Mouse (Mus musculus): Measurements from ENCODE around the gene Hist4h4. TPM values are rescaled to one million over a fixed set of nuclear protein-coding genes. Genes with fewer than 3 reads are reported as not detected.

Hist4h4 gene
- polyA plus RNA-seq, 1 experiment from 2014 or later = 1.2 TPM

GRCm38 (mm10) chr6:136815381-136815780, 11.2 kb upstream of the Hist4h4 start:
- Histone ChIP-seq H3K9me3 (replicated peaks) (no peaks in the 10 kb centered on the region), H3K4me1 (replicated peaks) (peaks cover 8% of the 10 kb centered on the region), H3K36me3 (replicated peaks) (peaks cover 95% of the 10 kb centered on the region), H3K4me2 (no peak overlapping the region), H3K27ac (replicated peaks) (no peak overlapping the region), H3K27me3 (no peaks in the 10 kb centered on the region), H3K9ac (no peak overlapping the region), H3K4me3 (replicated peaks) (no peak overlapping the region)
- 81% methylated on average over 7 of the region's 7 CpGs for WGBS (ENCODE audit: insufficient replicate concordance)
- no peak for ATAC-seq (ENCODE audit: insufficient read depth)

- H3K36me3 ChIP-seq (replicated peaks) = peaks cover 76% of the 10 kb centered on the region
- H3K27ac ChIP-seq (replicated peaks) = no peak overlapping the region
- no peak overlapping the region for H3K4me3 ChIP-seq (replicated peaks)
- WGBS (ENCODE audit: insufficient replicate concordance) = 45% methylated on average over 4 of the region's 4 CpGs
- ATAC-seq (ENCODE audit: insufficient read depth) = no peak
- H3K27me3 ChIP-seq = no peaks in the 10 kb centered on the region
- no peak overlapping the region for H3K9ac ChIP-seq
- H3K4me1 ChIP-seq (replicated peaks) = peaks cover 20% of the 10 kb centered on the region
- no peaks in the 10 kb centered on the region for H3K9me3 ChIP-seq (replicated peaks)
- no peak overlapping the region for H3K4me2 ChIP-seq
Measured at GRCm38 (mm10) chr6:136813117-136813516, 8.9 kb upstream of the Hist4h4 start.

- no peak overlapping the region for H3K4me2 ChIP-seq
- no peak for ATAC-seq (ENCODE audit: insufficient read depth)
- no peaks in the 10 kb centered on the region for H3K27me3 ChIP-seq
- peaks cover 57% of the 10 kb centered on the region for H3K36me3 ChIP-seq (replicated peaks)
- no peak overlapping the region for H3K9ac ChIP-seq
- no peak overlapping the region for H3K4me3 ChIP-seq (replicated peaks)
- H3K9me3 ChIP-seq (replicated peaks) = no peaks in the 10 kb centered on the region
- H3K4me1 ChIP-seq (replicated peaks) = peaks cover 36% of the 10 kb centered on the region
- H3K27ac ChIP-seq (replicated peaks) = no peak overlapping the region
- WGBS (ENCODE audit: insufficient replicate concordance) = 80% methylated on average over 10 of the region's 10 CpGs
Measured at GRCm38 (mm10) chr6:136811196-136811595, 7.0 kb upstream of the Hist4h4 start.

GRCm38 (mm10) chr6:136809673-136810072, 5.5 kb upstream of the Hist4h4 start:
- Histone ChIP-seq H3K4me3 (replicated peaks) (peak overlapping the region; percentile 94), H3K9ac (peak overlapping the region; percentile 88), H3K36me3 (replicated peaks) (peaks cover 43% of the 10 kb centered on the region), H3K4me1 (replicated peaks) (peaks cover 50% of the 10 kb centered on the region), H3K4me2 (peak overlapping the region; percentile 85), H3K27me3 (no peaks in the 10 kb centered on the region), H3K9me3 (replicated peaks) (no peaks in the 10 kb centered on the region), H3K27ac (replicated peaks) (peak overlapping the region; percentile 91)
- WGBS (ENCODE audit: insufficient replicate concordance) = 39% methylated on average over 13 of the region's 13 CpGs
- ATAC-seq (ENCODE audit: insufficient read depth) = no peak

- peaks cover 37% of the 10 kb centered on the region for H3K36me3 ChIP-seq (replicated peaks)
- H3K4me2 ChIP-seq = peak overlapping the region; percentile 85
- peak overlapping the region; percentile 88 for H3K9ac ChIP-seq
- no peak for ATAC-seq (ENCODE audit: insufficient read depth)
- H3K9me3 ChIP-seq (replicated peaks) = no peaks in the 10 kb centered on the region
- peaks cover 51% of the 10 kb centered on the region for H3K4me1 ChIP-seq (replicated peaks)
- no peaks in the 10 kb centered on the region for H3K27me3 ChIP-seq
- H3K27ac ChIP-seq (replicated peaks) = peak overlapping the region; percentile 91
- H3K4me3 ChIP-seq (replicated peaks) = peak overlapping the region; percentile 94
- 3% methylated on average over 14 of the region's 14 CpGs for WGBS (ENCODE audit: insufficient replicate concordance)
Measured at GRCm38 (mm10) chr6:136809077-136809476, 4.9 kb upstream of the Hist4h4 start.

- Histone ChIP-seq H3K27me3 (no peaks in the 10 kb centered on the region), H3K9ac (peak overlapping the region; percentile 88), H3K27ac (replicated peaks) (peak overlapping the region; percentile 91), H3K9me3 (replicated peaks) (no peaks in the 10 kb centered on the region), H3K4me2 (peak overlapping the region; percentile 85), H3K36me3 (replicated peaks) (peaks cover 33% of the 10 kb centered on the region), H3K4me1 (replicated peaks) (peaks cover 51% of the 10 kb centered on the region), H3K4me3 (replicated peaks) (peak overlapping the region; percentile 94)
- WGBS (ENCODE audit: insufficient replicate concordance) = under 1% methylated on average over 28 of the region's 28 CpGs
- peak; percentile 19 for ATAC-seq (ENCODE audit: insufficient read depth)
Measured at GRCm38 (mm10) chr6:136808631-136809046, 4.4 kb upstream of the Hist4h4 start.

- no peaks in the 10 kb centered on the region for H3K27me3 ChIP-seq
- peak within 1 kb of the TSS; percentile 88 for H3K9ac ChIP-seq
- H3K36me3 ChIP-seq (replicated peaks) = peaks cover 26% of the 10 kb centered on the region
- H3K9me3 ChIP-seq (replicated peaks) = no peaks in the 10 kb centered on the region
- under 1% methylated on average over 34 of the region's 34 CpGs for WGBS (ENCODE audit: insufficient replicate concordance)
- peak; percentile 76 for ATAC-seq (ENCODE audit: insufficient read depth)
- peak within 1 kb of the TSS; percentile 94 for H3K4me3 ChIP-seq (replicated peaks)
- H3K4me2 ChIP-seq = peak within 1 kb of the TSS; percentile 86
- H3K4me1 ChIP-seq (replicated peaks) = peaks cover 57% of the 10 kb centered on the region
- H3K27ac ChIP-seq (replicated peaks) = peak within 1 kb of the TSS; percentile 95
Measured at GRCm38 (mm10) chr6:136808014-136808417, 3.8 kb upstream of the Hist4h4 start, which contains the start of gene H2afj. H2afj (plus strand) TSS chr6:136808244.

- Histone ChIP-seq H3K27me3 (no peaks in the 10 kb centered on the region), H3K27ac (replicated peaks) (peak overlapping the region; percentile 95), H3K4me1 (replicated peaks) (peaks cover 60% of the 10 kb centered on the region), H3K36me3 (replicated peaks) (peaks cover 22% of the 10 kb centered on the region), H3K4me3 (replicated peaks) (peak overlapping the region; percentile 94), H3K4me2 (peak overlapping the region; percentile 86), H3K9me3 (replicated peaks) (no peaks in the 10 kb centered on the region), H3K9ac (peak overlapping the region; percentile 63)
- WGBS (ENCODE audit: insufficient replicate concordance) = 31% methylated on average over 18 of the region's 18 CpGs
- no peak for ATAC-seq (ENCODE audit: insufficient read depth)
Measured at GRCm38 (mm10) chr6:136807395-136808013, 3.3 kb upstream of the Hist4h4 start.

GRCm38 (mm10) chr6:136806819-136807218, 2.6 kb upstream of the Hist4h4 start:
- Histone ChIP-seq H3K9ac (peak overlapping the region; percentile 63), H3K27me3 (no peaks in the 10 kb centered on the region), H3K27ac (replicated peaks) (peak overlapping the region; percentile 95), H3K9me3 (replicated peaks) (no peaks in the 10 kb centered on the region), H3K4me1 (replicated peaks) (peaks cover 63% of the 10 kb centered on the region), H3K4me2 (peak overlapping the region; percentile 86), H3K36me3 (replicated peaks) (peaks cover 15% of the 10 kb centered on the region), H3K4me3 (replicated peaks) (peak overlapping the region; percentile 94)
- WGBS (ENCODE audit: insufficient replicate concordance) = 68% methylated on average over 5 of the region's 5 CpGs
- ATAC-seq (ENCODE audit: insufficient read depth) = no peak

- Histone ChIP-seq H3K4me2 (peak overlapping the region; percentile 84), H3K4me3 (replicated peaks) (peak overlapping the region; percentile 67; the same call in 1 of the 2 replicates), H3K9ac (no peak overlapping the region), H3K36me3 (replicated peaks) (peaks cover 4% of the 10 kb centered on the region; the same call in 1 of the 2 replicates), H3K4me1 (replicated peaks) (peaks cover 67% of the 10 kb centered on the region), H3K27ac (replicated peaks) (peak overlapping the region; percentile 100), H3K27me3 (no peaks in the 10 kb centered on the region), H3K9me3 (replicated peaks) (no peaks in the 10 kb centered on the region)
- WGBS (ENCODE audit: insufficient replicate concordance) = 83% methylated on average over 1 of the region's 1 CpGs
- no peak for ATAC-seq (ENCODE audit: insufficient read depth)
Measured at GRCm38 (mm10) chr6:136805409-136805775, 1.2 kb upstream of the Hist4h4 start.

GRCm38 (mm10) chr6:136804705-136805408, 642 bp upstream of the Hist4h4 start:
- Histone ChIP-seq H3K4me2 (peak overlapping the region; percentile 84), H3K4me1 (replicated peaks) (peaks cover 65% of the 10 kb centered on the region), H3K27ac (replicated peaks) (peak overlapping the region; percentile 100), H3K4me3 (replicated peaks) (peak overlapping the region; percentile 67), H3K9me3 (replicated peaks) (no peaks in the 10 kb centered on the region), H3K27me3 (no peaks in the 10 kb centered on the region), H3K36me3 (replicated peaks) (no peaks in the 10 kb centered on the region), H3K9ac (peak overlapping the region; percentile 84)
- no peak for ATAC-seq (ENCODE audit: insufficient read depth)
- 6% methylated on average over 9 of the region's 9 CpGs for WGBS (ENCODE audit: insufficient replicate concordance)
